Mouse (Mus musculus) brain, embryonic 14.5 days (tissue): ENCODE measurements at regions not wholly inside any gene's neighbourhood (a gene's known extent, or its start where the extent isn't known, plus 50 kb on each side); places are given as distances from the start of the nearest gene placed in this dataset.

Source experiments
- CTCF ChIP-seq: fragments of 200-500 bp; IDR thresholded peaks from 2 replicates; pipeline ENCODE4 v1.5.1; 2012; ENCODE audit warnings: inconsistent platforms, mild to moderate bottlenecking, moderate library complexity, borderline replicate concordance; ENCODE audit not compliant: insufficient read depth, insufficient read length; ENCODE audit errors: extremely low read depth
- POLR2A ChIP-seq: fragments of 200-500 bp; IDR thresholded peaks from 2 replicates; pipeline ENCODE4 v1.6.1; 2012; ENCODE audit warnings: mild to moderate bottlenecking, inconsistent platforms, borderline replicate concordance; ENCODE audit not compliant: poor library complexity, insufficient read depth, insufficient read length, severe bottlenecking; ENCODE audit errors: extremely low read depth

- peak; percentile 5; the same call in 1 of the 2 replicates for TF ChIP-seq CTCF
- TF ChIP-seq POLR2A: no peak
Observed at GRCm38 (mm10) chr3:48911758-48912157, 845.4 kb downstream of the Pcdh18 start.
